In the genomic region with DNA sequence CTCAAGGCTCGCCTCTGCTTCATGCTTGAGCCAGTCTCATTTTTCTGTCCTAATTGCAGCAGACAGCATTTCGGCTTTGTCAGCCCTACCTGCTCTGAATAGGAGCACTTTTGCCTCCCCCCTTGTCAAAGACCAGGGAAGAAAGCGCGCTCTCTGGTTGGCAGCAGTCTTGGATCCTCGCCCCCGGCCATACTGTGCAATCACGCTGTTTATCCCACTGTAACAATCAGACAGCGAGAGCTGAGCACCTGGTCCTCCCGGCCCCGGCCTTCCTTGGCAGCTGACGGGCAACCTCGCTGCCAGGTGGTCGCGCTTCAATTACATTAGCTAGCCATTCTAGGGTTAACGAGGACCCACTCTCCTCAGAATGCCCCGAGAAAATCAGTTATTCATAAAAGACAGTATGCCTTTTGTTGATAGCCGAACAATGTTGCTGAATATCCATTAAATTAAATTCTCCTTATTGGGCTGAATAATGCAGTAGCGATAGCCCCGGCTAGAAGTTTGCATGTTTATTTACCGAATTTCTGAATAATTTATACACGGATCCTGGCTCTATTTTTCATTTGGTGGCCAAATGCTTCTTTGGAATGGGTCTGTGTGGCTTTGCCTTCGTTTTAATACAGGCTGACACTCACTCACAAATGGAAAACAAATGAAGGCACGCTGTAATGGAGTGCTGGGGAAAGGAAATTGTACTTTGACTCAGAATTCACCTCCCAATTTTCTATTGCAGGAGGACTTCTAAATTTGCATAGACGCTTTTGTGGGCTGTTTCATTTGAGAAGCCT, we compare ENCODE assay signal across 11 mouse cellular contexts. TPM values are rescaled to one million over a fixed set of nuclear protein-coding genes. Genes with fewer than 3 reads are reported as not detected.
DNase-seq lines count a peak whose midpoint lies in the region; ATAC-seq lines count a peak whose summit lies in the region.
"Had no signal": no experiment of that assay in that cellular context is flagged by ENCODE, and none has a peak within 500 bp of the region (broad histone marks: within the 10 kb centered on the region; RNA-seq: fewer than 3 reads in every experiment).

No protein-coding gene starts in this region.

- no peak overlapping the region for H3K4me3 ChIP-seq in embryonic facial prominence, embryonic 11.5 days (ENCODE audit: low read depth, low read length)
- no peak overlapping the region for H3K4me3 ChIP-seq in hindbrain, embryonic 16.5 days (ENCODE audit: low read length)
- no peak overlapping the region for H3K4me3 ChIP-seq in liver, embryonic 12.5 days
- H3K4me3 ChIP-seq: liver, embryonic 13.5 days; myocyte had no signal

- no peak overlapping the region for H3K27ac ChIP-seq in embryonic facial prominence, embryonic 11.5 days (replicated peaks; ENCODE audit: low read depth, low read length)
- peak overlapping the region; percentile 66 for H3K27ac ChIP-seq in hindbrain, embryonic 16.5 days (ENCODE audit: low read depth, low read length)
- H3K27ac ChIP-seq in liver, embryonic 12.5 days, result no peak overlapping the region
- H3K27ac ChIP-seq: liver, embryonic 13.5 days had no signal

- DNase-seq in right cerebral cortex, postnatal 25 days, result peak; percentile 40
- no peak for DNase-seq in right cerebral cortex, adult 18-20 months
- peak; percentile 48 for DNase-seq in embryonic facial prominence, embryonic 11.5 days (ENCODE audit: low spot score)
- DNase-seq in yolk sac, embryonic 10.5 days (ENCODE audit: low spot score), result no peak
- DNase-seq in thymus, adult 18-20 months, result no peak
- DNase-seq: gastrocnemius, postnatal 25 days; kidney, adult 2 months; liver, embryonic 13.5 days had no signal

- H3K27me3 ChIP-seq in embryonic facial prominence, embryonic 11.5 days (ENCODE audit: control insufficient read depth, insufficient read depth, low read length), result no peaks in the 10 kb centered on the region
- no peaks in the 10 kb centered on the region for H3K27me3 ChIP-seq in hindbrain, embryonic 16.5 days (replicated peaks; ENCODE audit: control insufficient read depth, insufficient read depth, low read length)
- no peaks in the 10 kb centered on the region for H3K27me3 ChIP-seq in liver, embryonic 12.5 days (replicated peaks)
- H3K27me3 ChIP-seq: liver, embryonic 13.5 days had no signal

- no peak overlapping the region for H3K4me2 ChIP-seq in embryonic facial prominence, embryonic 11.5 days (ENCODE audit: low read depth, low read length)
- peak overlapping the region; percentile 35 for H3K4me2 ChIP-seq in hindbrain, embryonic 16.5 days (ENCODE audit: low read length)
- H3K4me2 ChIP-seq in liver, embryonic 12.5 days, result no peak overlapping the region
- H3K4me2 ChIP-seq: liver, embryonic 13.5 days had no signal

- no peak overlapping the region for H3K9ac ChIP-seq in embryonic facial prominence, embryonic 11.5 days (replicated peaks; ENCODE audit: low read length)
- H3K9ac ChIP-seq in hindbrain, embryonic 16.5 days (ENCODE audit: low read depth, low read length), result no peak overlapping the region
- no peak overlapping the region for H3K9ac ChIP-seq in liver, embryonic 12.5 days
- H3K9ac ChIP-seq: liver, embryonic 13.5 days had no signal

- no peaks in the 10 kb centered on the region for H3K9me3 ChIP-seq in embryonic facial prominence, embryonic 11.5 days (replicated peaks; ENCODE audit: control insufficient read depth, low read length)
- no peaks in the 10 kb centered on the region for H3K9me3 ChIP-seq in hindbrain, embryonic 16.5 days (ENCODE audit: control insufficient read depth, low read length)
- no peaks in the 10 kb centered on the region for H3K9me3 ChIP-seq in liver, embryonic 12.5 days (replicated peaks)
- H3K9me3 ChIP-seq: liver, embryonic 13.5 days had no signal

- H3K36me3 ChIP-seq in embryonic facial prominence, embryonic 11.5 days (replicated peaks; ENCODE audit: control insufficient read depth, insufficient read depth, low read depth, low read length), result no peaks in the 10 kb centered on the region
- no peaks in the 10 kb centered on the region for H3K36me3 ChIP-seq in hindbrain, embryonic 16.5 days (ENCODE audit: control insufficient read depth, insufficient read depth, low read length)
- no peaks in the 10 kb centered on the region for H3K36me3 ChIP-seq in liver, embryonic 12.5 days
- H3K36me3 ChIP-seq: liver, embryonic 13.5 days had no signal

- 57% methylated on average over 24 of the region's 24 CpGs for WGBS in embryonic facial prominence, embryonic 11.5 days
- WGBS in hindbrain, embryonic 16.5 days, result 21% methylated on average over 24 of the region's 24 CpGs
- 79% methylated on average over 24 of the region's 24 CpGs for WGBS in liver, embryonic 12.5 days (ENCODE audit: insufficient replicate concordance)

- 0 out of 2 replicates have a peak, but pooled peaks have one; percentile 37 for ATAC-seq in embryonic facial prominence, embryonic 11.5 days (replicated peaks; ENCODE audit: insufficient number of reproducible peaks, low FRiP score, low TSS enrichment, low read depth)
- ATAC-seq in hindbrain, embryonic 16.5 days, result peak; percentile 87
- no peak for ATAC-seq in liver, embryonic 12.5 days

- H3K4me1 ChIP-seq in embryonic facial prominence, embryonic 11.5 days (ENCODE audit: control insufficient read depth, insufficient read depth, low read length), result no peaks in the 10 kb centered on the region
- H3K4me1 ChIP-seq in hindbrain, embryonic 16.5 days (ENCODE audit: control insufficient read depth, insufficient read depth, low read depth, low read length), result peaks cover 12% of the 10 kb centered on the region
- peaks cover 15% of the 10 kb centered on the region for H3K4me1 ChIP-seq in liver, embryonic 12.5 days

RNA-seq across cellular contexts. Expression of a gene that starts 57.9 kb away (rescaled TPM):
- 3.2 and 3.7 TPM in 2 replicates for polyA plus RNA-seq in embryonic facial prominence, embryonic 11.5 days (2014; fragmentation: Nextera tagmentation; extraction: Ambion mirVana)
- polyA plus RNA-seq in hindbrain, embryonic 16.5 days (2015; fragmentation: Nextera tagmentation; extraction: Ambion mirVana), result 1.9 and 2.3 TPM in 2 replicates
- not detected in 2 replicates for polyA plus RNA-seq in liver, embryonic 12.5 days (2016; fragmentation: Nextera tagmentation; extraction: Ambion mirVana)
- polyA plus RNA-seq: liver, embryonic 13.5 days; myocyte had no signal

Comparison
In these comparisons a context has a peak if more than half of its experiments do, and no peak if none do; other contexts are left out.
1. DNase-seq: peak in right cerebral cortex, postnatal 25 days (single experiment) and embryonic facial prominence, embryonic 11.5 days (single experiment); none in right cerebral cortex, adult 18-20 months (single experiment), yolk sac, embryonic 10.5 days (single experiment) and thymus, adult 18-20 months (0 of 2).